21 mouse cellular contexts compared by ENCODE assay signal in genomic region chr1:138799692-138800314, GRCm38 (mm10). TPM values are rescaled to one million over a fixed set of nuclear protein-coding genes. Genes with fewer than 3 reads are reported as not detected.
"Had no signal": no experiment of that assay in that cellular context is flagged by ENCODE, and none has a peak within 500 bp of the region (broad histone marks: within the 10 kb centered on the region; RNA-seq: fewer than 3 reads in every experiment).

No protein-coding gene starts in this region.

- ATAC-seq: liver, postnatal 0 days; lung, postnatal 0 days had no signal

- DNase-seq: liver, embryonic 13.5 days; liver, postnatal 0 days; lung, adult 2 months; lung, postnatal 14 days; lung, postnatal 36 days; right cerebral cortex, postnatal 14 days; thymus, adult 2 months; thymus, postnatal 36 days had no signal

- H3K9ac ChIP-seq: liver, embryonic 13.5 days; liver, embryonic 15.5 days; liver, postnatal 0 days; lung, embryonic 15.5 days; midbrain, embryonic 12.5 days; neural tube, embryonic 12.5 days; stomach, embryonic 15.5 days had no signal

- H3K4me2 ChIP-seq: liver, embryonic 11.5 days; liver, embryonic 13.5 days; liver, embryonic 15.5 days; lung, embryonic 15.5 days; midbrain, embryonic 12.5 days; neural tube, embryonic 12.5 days; stomach, embryonic 15.5 days had no signal

- H3K4me1 ChIP-seq: liver, embryonic 13.5 days; liver, embryonic 15.5 days; lung, embryonic 15.5 days; megakaryocyte, embryonic 14.5 days; midbrain, embryonic 12.5 days; neural tube, embryonic 12.5 days; stomach, embryonic 15.5 days had no signal

- H3K36me3 ChIP-seq: liver, embryonic 13.5 days; liver, embryonic 15.5 days; lung, embryonic 15.5 days; midbrain, embryonic 12.5 days; neural tube, embryonic 12.5 days; stomach, embryonic 15.5 days had no signal

- H3K27ac ChIP-seq: liver, embryonic 13.5 days; liver, embryonic 15.5 days; lung, embryonic 15.5 days; macrophage; midbrain, embryonic 12.5 days; neural tube, embryonic 12.5 days; stomach, embryonic 15.5 days; stomach, postnatal 0 days had no signal

- H3K9me3 ChIP-seq: liver, embryonic 13.5 days; liver, embryonic 15.5 days; lung, embryonic 15.5 days; megakaryocyte, embryonic 14.5 days; midbrain, embryonic 12.5 days; neural tube, embryonic 12.5 days; stomach, embryonic 15.5 days had no signal

- H3K4me3 ChIP-seq: liver, embryonic 13.5 days; liver, embryonic 15.5 days; lung, embryonic 15.5 days; megakaryocyte, embryonic 14.5 days; midbrain, embryonic 12.5 days; neural tube, embryonic 12.5 days; stomach, embryonic 15.5 days had no signal

- H3K27me3 ChIP-seq: liver, embryonic 13.5 days; liver, embryonic 15.5 days; lung, embryonic 15.5 days; megakaryocyte, embryonic 14.5 days; midbrain, embryonic 12.5 days; neural tube, embryonic 12.5 days; stomach, embryonic 15.5 days had no signal

RNA-seq across cellular contexts. Expression of gene Lhx9, which starts 48.6 kb away (rescaled TPM):
- total RNA-seq: megakaryocyte progenitor cell, adult 5-6 weeks; monocyte, adult 5-6 weeks; neutrophil, adult 5-6 weeks had no signal
- polyA plus RNA-seq: lung, adult 2 months; lung, embryonic 15.5 days; macrophage had no signal
